Mouse (Mus musculus) E14TG2a.4 (cell line): Measurements from ENCODE around the gene Nck1.

Source experiments
- CTCF ChIP-seq: conservative IDR thresholded peaks from 2 replicates; pipeline ENCODE4 v1.5.1; 2014; ENCODE audit warnings: low read length
- POU5F1 ChIP-seq: IDR thresholded peaks from 2 replicates; pipeline ENCODE4 v1.6.1; 2014; ENCODE audit warnings: low read length, borderline replicate concordance

DNA sequence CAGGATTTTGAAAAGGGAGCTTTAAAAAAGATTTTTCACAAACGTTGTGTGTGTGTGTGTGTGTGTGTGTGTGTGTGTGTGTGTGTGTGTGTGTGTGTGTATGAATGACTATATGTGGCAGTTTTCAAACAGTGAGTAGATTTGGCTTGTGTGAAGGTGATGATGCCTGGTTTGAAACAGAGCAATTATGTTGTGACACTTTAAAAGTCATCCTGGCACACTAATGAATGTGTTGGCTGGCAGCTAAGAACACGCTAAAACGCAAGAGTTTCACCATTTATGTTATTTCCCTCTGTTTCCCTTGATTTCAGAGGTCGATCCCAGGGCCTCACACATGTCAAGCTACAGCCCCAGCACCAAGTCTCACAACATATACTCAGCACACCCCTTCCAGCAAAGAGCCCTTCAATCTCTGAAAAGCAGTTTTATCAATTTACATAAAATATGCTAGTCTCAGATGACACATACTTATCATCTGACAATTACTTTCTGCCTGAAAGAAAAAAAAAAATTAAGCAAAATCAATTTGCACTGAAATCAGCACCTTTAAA lies 12.2 kb upstream of the Nck1 start:
- TF ChIP-seq POU5F1: no peak
- TF ChIP-seq CTCF: no peak
